Mouse (Mus musculus): ENCODE data around the gene Irf2.

- TF ChIP-seq ZNF384 (IDR thresholded peaks at IDR 0.05; ENCODE audit: low read depth, low read length) (no peak), CHD2 (IDR thresholded peaks at IDR 0.05; ENCODE audit: low read depth, low read length) (no peak), MAFK (IDR thresholded peaks at IDR 0.05; ENCODE audit: insufficient read depth, low read depth, low read length) (no peak), ZC3H11A (IDR thresholded peaks at IDR 0.05; ENCODE audit: borderline replicate concordance, low read depth, low read length) (no peak)
Measured at GRCm38 (mm10) chr8:46811944-46812343, 72.4 kb downstream of the Irf2 start.
